Mouse (Mus musculus) large intestine, adult 2 months (tissue): ENCODE results near the gene Fam131a. TPM values are rescaled to one million over a fixed set of nuclear protein-coding genes. Genes with fewer than 3 reads are reported as not detected.
A peak's percentile ranks its signal among the peaks of the same experiment; 100 is the strongest.
"Not testable (repeated sequence)": the region's sequence is repeated elsewhere in the genome, so short reads cannot be mapped to it uniquely, and the experiment has no call there.

Experiments used
- DNase-seq: peaks from one replicate; pipeline ENCODE4 v3.0.0-alpha.2; 2012; ENCODE audit warnings: low read depth, low spot score
- WGBS: fragments of 180-500 bp; shearing (Covaris S2); methylation state at CpG from one replicate; pipeline ENCODE4 v1.1.7; 2018; 5-methylcytosine and 5-hydroxymethylcytosine counted together
- polyA plus RNA-seq: library from polyadenylated mRNA; depleted of rRNA; stranded (reverse); fragments of >200 nt; gene quantifications from 2 replicates; pipeline ENCODE4 v1.2.3, GENCODE M21; 2012; rRNA removed

The Fam131a gene
- 3.4 and 3.8 TPM in 2 replicates for polyA plus RNA-seq

- WGBS: 1% methylated on average over 37 of the region's 37 CpGs
- DNase-seq: no peak
Measured at GRCm38 (mm10) chr16:20693111-20693701, at the start of gene Fam131a. Gene Fam131a (plus strand): TSS chr16:20693241.

GRCm38 (mm10) chr16:20643911-20644310 is 49.1 kb upstream of the Fam131a start:
- DNase-seq: no peak
- WGBS: 76% methylated on average over 7 of the region's 7 CpGs

- under 1% methylated on average over 46 of the region's 46 CpGs for WGBS
- no peak for DNase-seq
Measured at GRCm38 (mm10) chr16:20651076-20651946, 41.7 kb upstream of the Fam131a start, which contains the start of gene Psmd2. Gene Psmd2 (plus strand): TSS chr16:20651652.

GRCm38 (mm10) chr16:20651947-20652310 is 41.1 kb upstream of the Fam131a start:
- 5% methylated on average over 12 of the region's 12 CpGs for WGBS
- DNase-seq: no peak

GRCm38 (mm10) chr16:20653315-20653714 is 39.7 kb upstream of the Fam131a start:
- no peak for DNase-seq
- WGBS: 44% methylated on average over 2 of the region's 2 CpGs

- 83% methylated on average over 4 of the region's 4 CpGs for WGBS
- no peak for DNase-seq
Measured at GRCm38 (mm10) chr16:20657661-20658060, 35.4 kb upstream of the Fam131a start.

- 97% methylated on average over 6 of the region's 6 CpGs for WGBS
- DNase-seq: not testable (repeated sequence)
Measured at GRCm38 (mm10) chr16:20668013-20668412, 25.0 kb upstream of the Fam131a start, which contains the start of gene Eif4g1. Gene Eif4g1 (plus strand): TSS chr16:20668313.

GRCm38 (mm10) chr16:20670291-20670690 is 22.8 kb upstream of the Fam131a start:
- no peak for DNase-seq
- 84% methylated on average over 3 of the region's 3 CpGs for WGBS

GRCm38 (mm10) chr16:20671886-20672285 is 21.2 kb upstream of the Fam131a start:
- DNase-seq: no peak
- 9% methylated on average over 6 of the region's 6 CpGs for WGBS

- under 1% methylated on average over 38 of the region's 38 CpGs for WGBS
- DNase-seq: peak; percentile 72
Measured at GRCm38 (mm10) chr16:20672500-20672902, 20.5 kb upstream of the Fam131a start.

- WGBS: under 1% methylated on average over 76 of the region's 78 CpGs
- DNase-seq: no peak
Measured at GRCm38 (mm10) chr16:20672965-20673705, 19.9 kb upstream of the Fam131a start.

GRCm38 (mm10) chr16:20673706-20674303 is 19.2 kb upstream of the Fam131a start:
- no peak for DNase-seq
- 4% methylated on average over 14 of the region's 14 CpGs for WGBS

GRCm38 (mm10) chr16:20675213-20675612 is 17.8 kb upstream of the Fam131a start:
- no peak for DNase-seq
- WGBS: 93% methylated on average over 6 of the region's 6 CpGs

GRCm38 (mm10) chr16:20676702-20677101 is 16.3 kb upstream of the Fam131a start:
- WGBS: 37% methylated on average over 4 of the region's 4 CpGs
- DNase-seq: no peak

- no peak for DNase-seq
Measured at GRCm38 (mm10) chr16:20677380-20677779, 15.7 kb upstream of the Fam131a start.

GRCm38 (mm10) chr16:20677974-20678675 is 14.9 kb upstream of the Fam131a start:
- DNase-seq: peak; percentile 91
- WGBS: 47% methylated on average over 10 of the region's 10 CpGs

More at GRCm38 (mm10) chr16:20677380-20677779, 15.7 kb upstream of the Fam131a start:
- 36% methylated on average over 5 of the region's 5 CpGs for WGBS

- DNase-seq: no peak
- WGBS: 84% methylated on average over 3 of the region's 3 CpGs
Measured at GRCm38 (mm10) chr16:20690774-20691173, 2.3 kb upstream of the Fam131a start.

- WGBS: 80% methylated on average over 1 of the region's 1 CpGs
Measured at GRCm38 (mm10) chr16:20691617-20692016, 1.4 kb upstream of the Fam131a start.

More at GRCm38 (mm10) chr16:20691617-20692016, 1.4 kb upstream of the Fam131a start:
- DNase-seq: no peak
